Mouse (Mus musculus): ENCODE measurements around the gene Gm17093. TPM values are rescaled to one million over a fixed set of nuclear protein-coding genes. Genes with fewer than 3 reads are reported as not detected.
"Not testable (repeated sequence)": the region's sequence is repeated elsewhere in the genome, so short reads cannot be mapped to it uniquely, and the experiment has no call there.

Gm17093 gene
- polyA plus RNA-seq (2012; rRNA removed): not detected in 2 replicates

DNA sequence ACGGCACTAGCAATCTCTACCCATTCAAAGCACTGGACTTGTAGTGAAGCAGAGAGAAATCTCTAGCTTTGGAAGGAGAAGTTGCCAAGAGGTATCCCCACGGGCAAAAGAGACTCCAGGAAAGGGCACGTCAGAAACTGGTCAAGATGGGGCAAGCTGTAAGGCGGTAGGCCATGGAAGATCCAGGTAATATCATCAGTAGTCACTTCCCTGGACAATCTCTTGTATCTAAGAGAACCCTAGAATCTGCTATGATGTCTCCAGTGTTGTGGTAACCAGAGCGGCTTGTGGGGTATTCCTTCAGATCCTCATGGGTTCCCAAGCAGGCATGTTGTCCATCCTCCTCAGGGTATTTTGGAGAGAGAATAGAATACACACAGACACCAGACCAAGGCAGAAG is at the start of gene Gm17093:
Gm17093 (plus strand) TSS at position 301 of the 400 bp plus-strand sequence.
- not testable (repeated sequence) for H3K27me3 ChIP-seq (ENCODE audit: control insufficient read depth, insufficient read depth, low read length); H3K36me3 ChIP-seq (ENCODE audit: control insufficient read depth, insufficient read depth, low read length); H3K4me1 ChIP-seq (ENCODE audit: control insufficient read depth, insufficient read depth, insufficient read length); H3K4me3 ChIP-seq (ENCODE audit: extremely low read depth, insufficient read depth, insufficient read length); H3K27ac ChIP-seq (ENCODE audit: insufficient read depth, low read length); DNase-seq (ENCODE audit: low read depth in 1 of 2, low spot score in 2 of 2)
- 85% methylated on average over 5 of the region's 5 CpGs for whole genome bisulfite sequencing

DNA sequence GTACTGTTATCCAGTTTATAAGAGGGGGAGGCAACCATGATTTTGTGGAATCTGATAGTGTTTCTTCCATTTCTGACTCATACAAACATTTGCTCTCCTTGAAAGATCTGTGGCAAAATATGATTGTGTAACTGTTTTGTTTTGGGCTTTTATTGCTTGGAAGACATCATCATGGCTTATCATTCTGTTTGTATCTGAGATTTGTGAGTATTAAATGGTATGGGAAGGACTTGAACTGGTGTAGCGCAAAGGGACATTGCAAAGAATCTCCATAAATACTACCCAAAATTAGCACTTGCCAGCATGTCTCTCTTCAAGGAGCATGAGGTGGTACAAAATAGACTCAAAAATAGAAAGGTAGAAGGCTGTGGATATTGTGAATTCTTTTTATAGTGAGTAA is 25.9 kb upstream of the Gm17093 start, which contains the start of gene BC061237:
BC061237 (plus strand) TSS at position 301 of the 400 bp plus-strand sequence.
- not testable (repeated sequence) for H3K27ac ChIP-seq (ENCODE audit: insufficient read depth, low read length); H3K4me1 ChIP-seq (ENCODE audit: control insufficient read depth, insufficient read depth, insufficient read length); H3K4me3 ChIP-seq (ENCODE audit: extremely low read depth, insufficient read depth, insufficient read length); H3K27me3 ChIP-seq (ENCODE audit: control insufficient read depth, insufficient read depth, low read length); H3K36me3 ChIP-seq (ENCODE audit: control insufficient read depth, insufficient read depth, low read length); DNase-seq (ENCODE audit: low read depth in 1 of 2, low spot score in 2 of 2)
- 94% methylated on average over 1 of the region's 1 CpGs for WGBS

DNA sequence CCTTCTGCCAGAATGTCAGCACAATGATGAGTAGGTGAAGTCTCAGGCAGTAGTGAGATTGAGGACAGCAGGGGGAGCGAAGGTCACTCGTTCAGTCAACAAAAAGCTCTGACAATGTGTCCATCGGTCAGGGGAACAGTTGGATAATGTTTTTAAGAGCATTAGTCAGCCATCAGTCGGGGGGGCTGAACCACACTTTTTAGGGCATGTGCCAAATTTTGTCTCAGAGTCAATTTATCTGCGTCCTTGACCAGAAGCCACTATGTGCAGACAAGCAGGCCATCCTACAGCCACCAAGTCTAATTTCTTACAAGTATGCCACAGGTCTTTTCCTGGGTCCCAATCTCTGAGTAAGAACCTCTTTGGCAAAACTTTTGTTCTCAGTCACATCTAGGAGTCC is 29.9 kb downstream of the Gm17093 start:
- not testable (repeated sequence) for H3K4me3 ChIP-seq (ENCODE audit: extremely low read depth, insufficient read depth, insufficient read length); H3K36me3 ChIP-seq (ENCODE audit: control insufficient read depth, insufficient read depth, low read length); H3K4me1 ChIP-seq (ENCODE audit: control insufficient read depth, insufficient read depth, insufficient read length); H3K27ac ChIP-seq (ENCODE audit: insufficient read depth, low read length); DNase-seq (ENCODE audit: low read depth in 1 of 2, low spot score in 2 of 2); H3K27me3 ChIP-seq (ENCODE audit: control insufficient read depth, insufficient read depth, low read length)
- WGBS: 83% methylated on average over 5 of the region's 5 CpGs

Other genes starting within 250 kb of the Gm17093 start
- gene Gm8220, start 232.7 kb upstream of the Gm17093 start, polyA plus RNA-seq (2012; rRNA removed): not detected in 2 replicates
- not detected in 2 replicates for gene Gm5930, start 179.7 kb upstream of the Gm17093 start, polyA plus RNA-seq (2012; rRNA removed)
- not detected in 2 replicates for gene Gm8229, start 152.9 kb upstream of the Gm17093 start, polyA plus RNA-seq (2012; rRNA removed)
- not detected in 2 replicates for gene Gm3371, start 107.6 kb upstream of the Gm17093 start, polyA plus RNA-seq (2012; rRNA removed)
- not detected in 2 replicates for gene Gm8232, start 84.6 kb upstream of the Gm17093 start, polyA plus RNA-seq (2012; rRNA removed)
- gene BC061237, start 25.8 kb upstream of the Gm17093 start, polyA plus RNA-seq (2012; rRNA removed): not detected in 2 replicates
- gene Gm8247, start 64.9 kb downstream of the Gm17093 start, polyA plus RNA-seq (2012; rRNA removed): not detected in 2 replicates
- not detected in 2 replicates for gene Gm5624, start 109.7 kb downstream of the Gm17093 start, polyA plus RNA-seq (2012; rRNA removed)
- not detected in 2 replicates for gene Gm8257, start 188.2 kb downstream of the Gm17093 start, polyA plus RNA-seq (2012; rRNA removed)
- not detected in 2 replicates for gene Gm8267, start 232.1 kb downstream of the Gm17093 start, polyA plus RNA-seq (2012; rRNA removed)

Measured in spleen, adult 2 months (tissue).